Mouse (Mus musculus) brain, embryonic 14.5 days (tissue): ENCODE results near the gene Ip6k1.
A peak's percentile ranks its signal among the peaks of the same experiment; 100 is the strongest.

Experiments used
- CTCF ChIP-seq: fragments of 200-500 bp; IDR thresholded peaks from 2 replicates; pipeline ENCODE4 v1.5.1; 2012; ENCODE audit warnings: inconsistent platforms, mild to moderate bottlenecking, moderate library complexity, borderline replicate concordance; ENCODE audit not compliant: insufficient read depth, insufficient read length; ENCODE audit errors: extremely low read depth
- POLR2A ChIP-seq: fragments of 200-500 bp; IDR thresholded peaks from 2 replicates; pipeline ENCODE4 v1.6.1; 2012; ENCODE audit warnings: mild to moderate bottlenecking, inconsistent platforms, borderline replicate concordance; ENCODE audit not compliant: poor library complexity, insufficient read depth, insufficient read length, severe bottlenecking; ENCODE audit errors: extremely low read depth

DNA sequence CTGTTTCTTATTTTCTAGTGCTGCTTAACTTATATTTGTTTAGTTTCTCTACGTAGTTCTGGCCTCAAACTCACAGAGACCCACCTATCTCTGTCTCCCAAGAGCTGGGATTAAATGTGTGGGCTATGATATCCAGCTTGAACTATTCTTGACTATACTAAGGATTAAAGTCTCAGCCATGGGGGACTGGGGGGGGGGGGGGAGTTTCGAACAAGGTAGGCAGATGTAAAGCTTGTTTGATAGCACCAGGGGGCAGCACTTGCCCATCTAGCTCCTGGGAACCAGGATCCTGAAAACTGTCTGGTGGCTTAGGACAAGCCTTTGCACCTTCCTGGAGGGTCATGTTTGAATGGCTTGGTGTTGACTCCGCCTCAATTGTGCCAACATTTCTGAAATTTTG lies 93.2 kb downstream of the Ip6k1 start:
- TF ChIP-seq CTCF (peak; percentile 78), POLR2A (no peak)
